Mouse (Mus musculus) ES-E14 (cell line): ENCODE results near the gene Zmiz1. TPM values are rescaled to one million over a fixed set of nuclear protein-coding genes. Genes with fewer than 3 reads are reported as not detected.

Source experiments
- DNase-seq: peaks from one replicate; pipeline ENCODE4 v3.0.0-alpha.2; 2013; ENCODE audit warnings: low read depth, low spot score
- H3K27ac ChIP-seq: 2 replicates; pipeline ENCODE4 v1.5.1; 2012; ENCODE audit warnings: low read depth, mild to moderate bottlenecking, low read length, moderate library complexity, mixed read lengths; ENCODE audit not compliant: poor library complexity, insufficient read depth, severe bottlenecking
- H3K36me3 ChIP-seq: 2 replicates; pipeline ENCODE4 v1.6.1; 2012; ENCODE audit warnings: mild to moderate bottlenecking, low read length, moderate library complexity, mixed read lengths; ENCODE audit not compliant: control insufficient read depth, poor library complexity, insufficient read depth, severe bottlenecking
- H3K4me1 ChIP-seq, 2 experiments: fragments of 150-350 bp in 1 of 2; sonication (generic) in 1 of 2; 2 replicates each; pipeline ENCODE4 v1.6.1; 2012; ENCODE audit warnings: low read length in 2 of 2, mild to moderate bottlenecking in 1 of 2, mixed read lengths in 1 of 2; ENCODE audit not compliant: control insufficient read depth in 2 of 2, insufficient read depth in 2 of 2, poor library complexity in 1 of 2
- H3K4me3 ChIP-seq, 2 experiments: fragments of 150-350 bp in 1 of 2; sonication (generic) in 1 of 2; 2 replicates each; pipeline ENCODE4 v1.5.1; 2012; ENCODE audit warnings: low read length in 2 of 2, low read depth in 1 of 2, mild to moderate bottlenecking in 1 of 2, mixed read lengths in 1 of 2; ENCODE audit not compliant: insufficient read depth in 1 of 2, poor library complexity in 1 of 2, severe bottlenecking in 1 of 2
- H3K9ac ChIP-seq: 2 replicates; pipeline ENCODE4 v1.6.1; 2012; ENCODE audit warnings: low read depth, mild to moderate bottlenecking, low read length, mixed read lengths; ENCODE audit not compliant: poor library complexity, insufficient read depth, severe bottlenecking
- H3K9me3 ChIP-seq: fragments of 150-350 bp; sonication (generic); 2 replicates; pipeline ENCODE4 v1.6.1; 2012; ENCODE audit warnings: low read depth, mild to moderate bottlenecking, low read length; ENCODE audit not compliant: control insufficient read depth, insufficient read depth
- CHD2 ChIP-seq: IDR thresholded peaks from 2 replicates; pipeline ENCODE4 v1.6.1; 2014; ENCODE audit warnings: mild to moderate bottlenecking, low read depth, low read length, inconsistent platforms
- HCFC1 ChIP-seq: IDR thresholded peaks from 2 replicates; pipeline ENCODE4 v1.6.1; 2012; ENCODE audit warnings: low read length, inconsistent platforms, borderline replicate concordance; ENCODE audit not compliant: insufficient read depth
- MAFK ChIP-seq: IDR thresholded peaks from 2 replicates; pipeline ENCODE4 v1.6.1; 2014; ENCODE audit warnings: mild to moderate bottlenecking, low read depth, low read length, inconsistent platforms; ENCODE audit not compliant: insufficient read depth
- ZC3H11A ChIP-seq: IDR thresholded peaks from 2 replicates; pipeline ENCODE4 v1.6.1; 2012; ENCODE audit warnings: low read depth, mild to moderate bottlenecking, inconsistent platforms, low read length, borderline replicate concordance
- ZNF384 ChIP-seq: IDR thresholded peaks from 2 replicates; pipeline ENCODE4 v1.6.1; 2012; ENCODE audit warnings: low read depth, low read length, inconsistent platforms
- in situ Hi-C, 2 experiments: fragments of 600-800 bp; cut with MboI; formaldehyde crosslinking; loops; one replicate each; pipeline ENCODE4 v1.15.1; 2025; ENCODE audit warnings: low sequenced_read_pairs in 2 of 2, inconsistent platforms in 1 of 2; ENCODE audit not compliant: unreplicated experiment in 2 of 2
- total RNA-seq: library from RNA; depleted of rRNA; stranded (reverse); fragments of 300-350 nt; gene quantifications from 2 replicates; pipeline ENCODE4 v1.2.3, GENCODE M21; 2012

The Zmiz1 gene
- total RNA-seq, 1 experiment: 16.9 TPM

DNA sequence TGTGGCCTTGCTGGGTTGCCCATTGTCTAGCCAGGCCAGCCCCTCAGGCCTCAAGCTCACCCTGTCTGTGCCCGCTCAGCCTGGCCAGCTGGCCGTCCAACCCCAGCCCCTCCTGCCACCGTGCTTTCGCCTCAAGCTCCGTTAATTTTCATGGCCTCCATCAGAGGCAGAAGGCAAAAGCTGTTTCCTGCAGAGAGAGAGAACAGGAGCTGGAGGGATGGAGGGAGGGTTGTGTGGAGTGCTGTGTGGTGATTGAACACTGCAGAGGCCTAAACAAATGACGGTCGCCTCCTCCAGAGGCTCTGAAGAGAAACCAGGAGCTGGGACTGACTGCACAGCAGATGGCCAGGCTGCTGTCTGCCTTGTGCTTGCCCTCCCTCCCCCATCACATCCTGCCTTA is 164.7 kb downstream of the Zmiz1 start:
- no peak overlapping the region for H3K9ac ChIP-seq
- in situ Hi-C loops: no loop called here
- 0 out of 2 replicates have a peak, but pooled peaks cover 3% of the 10 kb centered on the region for H3K36me3 ChIP-seq
- no peaks in the 10 kb centered on the region for H3K4me1 ChIP-seq
- H3K4me3 ChIP-seq: no peak overlapping the region
- TF ChIP-seq MAFK: no peak
- TF ChIP-seq CHD2: no peak
- TF ChIP-seq ZC3H11A: no peak
- no peak for TF ChIP-seq ZNF384
- TF ChIP-seq HCFC1: no peak
- no peak overlapping the region for H3K27ac ChIP-seq
- no peaks in the 10 kb centered on the region for H3K9me3 ChIP-seq
- no peak for DNase-seq

DNA sequence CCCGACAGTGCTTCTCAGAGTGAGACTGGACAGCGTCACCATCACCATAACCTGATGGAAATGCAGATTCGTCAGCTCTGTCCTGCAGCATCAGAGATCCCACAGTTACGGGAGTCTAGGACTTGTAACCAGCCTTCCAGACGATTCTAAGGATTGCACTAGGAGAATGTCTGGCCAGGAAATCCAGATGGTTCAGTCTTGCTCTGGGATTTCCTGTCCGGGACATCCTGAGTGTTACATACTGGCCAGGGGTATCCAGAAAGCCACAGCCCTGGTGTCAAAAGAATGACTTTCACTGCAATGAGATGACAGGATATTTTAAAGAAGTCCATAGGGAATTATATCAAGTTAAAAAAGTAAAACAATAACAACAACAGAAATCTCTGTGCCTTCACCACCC is 165.7 kb downstream of the Zmiz1 start:
- no peak for DNase-seq
- no peak for TF ChIP-seq HCFC1
- no peak for TF ChIP-seq MAFK
- no peak for TF ChIP-seq ZC3H11A
- TF ChIP-seq ZNF384: no peak
- no peak for TF ChIP-seq CHD2
- Histone ChIP-seq H3K36me3 (0 out of 2 replicates have a peak, but pooled peaks cover 3% of the 10 kb centered on the region), H3K27ac (no peak overlapping the region), H3K4me1 (no peaks in the 10 kb centered on the region), H3K4me3 (no peak overlapping the region), H3K9ac (no peak overlapping the region), H3K9me3 (no peaks in the 10 kb centered on the region)
- in situ Hi-C loops: no loop called here

DNA sequence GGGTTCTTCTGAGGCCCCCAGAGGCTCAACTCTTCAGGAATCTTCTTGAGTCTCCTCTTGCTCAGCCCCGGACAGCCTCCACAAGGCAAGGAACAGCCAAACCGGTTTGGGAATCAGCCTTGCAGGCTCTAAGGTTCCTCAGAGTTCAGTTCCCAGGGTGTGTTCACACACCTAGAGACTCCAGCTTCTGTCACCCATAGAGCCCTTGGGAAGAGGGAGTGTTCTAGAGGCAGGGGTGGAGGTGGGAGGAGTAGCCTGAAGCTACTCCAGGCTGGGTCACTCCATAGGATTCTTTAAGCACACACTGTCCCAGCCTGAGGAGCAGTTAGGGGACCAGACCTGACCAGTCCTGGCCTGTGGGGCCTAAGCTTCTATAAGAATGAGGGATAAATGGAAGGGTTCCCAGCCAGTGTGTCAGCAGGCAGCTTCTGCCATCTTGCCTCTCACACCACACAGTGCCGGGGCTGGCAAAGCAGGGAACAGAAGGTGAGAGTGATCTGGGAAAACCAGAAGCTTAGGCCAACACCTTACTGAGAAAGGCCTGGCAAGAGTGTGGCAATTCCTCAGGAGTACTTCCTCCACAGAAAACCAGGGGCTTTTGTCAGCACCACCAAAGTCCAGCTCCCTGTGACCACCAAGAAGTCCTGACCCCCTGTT is 168.7 kb downstream of the Zmiz1 start:
- Histone ChIP-seq H3K4me3 (no peak overlapping the region), H3K9me3 (no peaks in the 10 kb centered on the region), H3K4me1 (0 out of 4 replicates have a peak, but pooled peaks cover 0 to 5% of the 10 kb centered on the region in 2 experiments), H3K9ac (no peak overlapping the region), H3K36me3 (0 out of 2 replicates have a peak, but pooled peaks cover 3% of the 10 kb centered on the region), H3K27ac (no peak overlapping the region; the same call in 1 of the 2 replicates)
- in situ Hi-C loops: no loop called here
- no peak for DNase-seq
- no peak for TF ChIP-seq ZC3H11A
- TF ChIP-seq HCFC1: no peak
- TF ChIP-seq MAFK: no peak
- TF ChIP-seq CHD2: no peak
- no peak for TF ChIP-seq ZNF384

DNA sequence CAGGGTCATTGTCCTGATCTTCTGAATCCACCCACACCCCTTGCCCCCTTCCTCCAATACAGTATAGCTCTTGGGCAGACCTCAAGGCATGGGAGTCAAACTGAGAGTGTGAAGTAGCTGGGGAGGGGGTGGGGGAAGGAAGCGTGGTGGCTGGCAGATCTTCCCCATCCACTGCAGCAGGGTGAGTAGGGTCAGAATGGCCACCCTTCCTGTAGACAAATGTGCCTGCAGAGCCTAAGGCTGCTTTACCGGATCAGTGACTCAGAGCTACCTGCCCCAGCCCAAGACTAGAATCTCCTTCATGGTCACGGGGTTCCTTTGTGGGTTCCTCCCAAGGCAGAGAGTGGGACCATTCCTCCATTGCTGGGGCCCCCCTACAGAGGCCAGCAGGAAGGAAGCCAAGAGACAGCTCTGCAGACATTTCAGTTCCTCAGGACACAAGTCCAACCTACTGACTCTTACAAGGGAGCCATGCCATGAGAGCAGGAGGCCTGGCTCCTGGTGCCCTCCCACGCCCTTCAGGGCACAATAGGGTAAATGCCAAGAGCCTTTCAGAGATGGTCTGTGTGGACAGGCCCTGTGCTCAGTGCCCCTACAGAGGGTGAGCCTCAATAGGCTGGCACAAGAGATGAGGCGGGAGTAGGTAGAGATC is 169.6 kb downstream of the Zmiz1 start:
- DNase-seq: no peak
- no peak overlapping the region for H3K4me3 ChIP-seq
- TF ChIP-seq CHD2 (no peak), ZC3H11A (no peak), HCFC1 (no peak), MAFK (no peak), ZNF384 (no peak)
- 0 out of 4 replicates have a peak, but pooled peaks cover 0 to 5% of the 10 kb centered on the region in 2 experiments for H3K4me1 ChIP-seq
- 0 out of 2 replicates have a peak, but pooled peaks cover 3% of the 10 kb centered on the region for H3K36me3 ChIP-seq
- no peaks in the 10 kb centered on the region for H3K9me3 ChIP-seq
- no peak overlapping the region for H3K27ac ChIP-seq
- in situ Hi-C loops: no loop called here
- no peak overlapping the region for H3K9ac ChIP-seq
